Mouse (Mus musculus): ENCODE data around the gene E330034G19Rik. TPM values are rescaled to one million over a fixed set of nuclear protein-coding genes. Genes with fewer than 3 reads are reported as not detected.

E330034G19Rik gene
- total and polyA plus RNA-seq, 3 experiments, result 0.17 TPM; not detected in 2

DNA sequence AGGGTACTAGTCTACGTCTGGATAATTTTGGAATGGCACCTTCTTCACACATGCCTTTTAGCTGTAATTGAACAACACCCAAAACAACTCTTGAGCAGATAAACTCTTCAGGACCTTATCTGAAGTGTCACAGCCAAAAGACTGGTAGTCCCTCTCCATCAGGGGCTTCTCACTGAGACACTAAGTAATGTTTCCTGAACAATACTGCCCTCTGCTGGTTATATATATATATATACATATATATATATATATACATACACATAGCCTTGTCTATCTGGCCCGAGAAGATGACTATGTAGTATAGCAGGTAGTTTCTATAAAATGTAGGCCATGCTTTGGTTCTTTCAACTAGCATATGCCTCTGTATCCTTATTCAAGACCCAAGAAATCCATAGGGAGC, 17.5 kb upstream of the E330034G19Rik start:
- peaks cover 0 to 5% of the 10 kb centered on the region in 2 experiments; a peak in 2 of 4 replicates for H3K4me1 ChIP-seq (ENCODE audit: control insufficient read depth in 1 of 2, insufficient read depth in 2 of 2)
- no peaks in the 10 kb centered on the region for H3K79me2 ChIP-seq (replicated peaks; ENCODE audit: control insufficient read depth, extremely low read depth, insufficient read depth, poor library complexity, severe bottlenecking)
- DNase-seq (ENCODE audit: extremely low read depth), result no peak
- H3K27me3 ChIP-seq (replicated peaks), result peaks cover 4% of the 10 kb centered on the region
- H3K4me2 ChIP-seq (ENCODE audit: insufficient read depth, low read depth, poor library complexity, severe bottlenecking), result no peak overlapping the region
- no peak overlapping the region for H3K27ac ChIP-seq (ENCODE audit: insufficient read depth, low read depth)
- H3K36me3 ChIP-seq (replicated peaks in 1 of 2; ENCODE audit: control insufficient read depth in 1 of 2, insufficient read depth in 1 of 2, low read length in 1 of 2), result no peaks in the 10 kb centered on the region
- no peak overlapping the region for H3K4me3 ChIP-seq (replicated peaks in 1 of 3; ENCODE audit: low read depth in 2 of 3, low read length in 2 of 3, poor library complexity in 1 of 3)
- H3K9ac ChIP-seq (ENCODE audit: insufficient read depth, low read depth), result no peak overlapping the region
- in situ Hi-C loops (cut with MboI; ENCODE audit: low pct_ligation_motif_present, low pct_unique_long_range_greater_than_20kb, low sequenced_read_pairs), result no loop called here
- dilution Hi-C loops (cut with MboI; ENCODE audit: extremely low pct_ligation_motif_present, extremely low pct_unique_long_range_greater_than_20kb, low sequenced_read_pairs), result no loop called here
- H3K9me3 ChIP-seq (replicated peaks; ENCODE audit: low read length), result no peaks in the 10 kb centered on the region
- TF ChIP-seq NELFE (IDR thresholded peaks at IDR 0.05; ENCODE audit: low read depth, low read length), result no peak
- peak in 1 of 2 experiments; percentile 29; a peak in 1 of 4 replicates for TF ChIP-seq CTCF (conservative IDR thresholded peaks at IDR 0.05 in 1 of 2, IDR thresholded peaks at IDR 0.05 in 1 of 2; ENCODE audit: low read depth in 2 of 2, low read length in 2 of 2)
- peak; percentile 29 for TF ChIP-seq RAD21 (IDR thresholded peaks at IDR 0.05; ENCODE audit: low read depth, low read length)

DNA sequence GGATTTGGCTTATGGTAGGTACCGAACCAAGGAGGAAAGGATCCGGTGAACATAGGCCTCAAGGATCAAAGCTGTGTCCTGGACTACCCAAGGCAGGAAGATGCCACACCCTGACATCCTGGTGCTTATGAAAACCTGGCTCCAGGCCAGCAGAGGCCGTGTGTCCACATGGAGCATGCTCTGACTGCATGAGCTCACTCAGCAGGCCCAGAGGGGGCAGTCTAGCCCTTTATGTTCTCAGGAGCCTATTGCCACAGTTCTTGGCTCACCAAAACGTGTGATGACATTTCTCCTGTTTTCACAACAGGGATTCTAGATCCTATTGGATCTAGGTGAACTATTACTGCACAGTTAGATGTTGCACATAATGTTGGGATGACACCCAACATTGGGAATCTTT, 11.7 kb upstream of the E330034G19Rik start:
- Histone ChIP-seq H3K9ac (ENCODE audit: insufficient read depth, low read depth) (no peak overlapping the region), H3K79me2 (replicated peaks; ENCODE audit: control insufficient read depth, extremely low read depth, insufficient read depth, poor library complexity, severe bottlenecking) (no peaks in the 10 kb centered on the region), H3K9me3 (replicated peaks; ENCODE audit: low read length) (no peaks in the 10 kb centered on the region), H3K4me3 (replicated peaks in 1 of 3; ENCODE audit: low read depth in 2 of 3, low read length in 2 of 3, poor library complexity in 1 of 3) (no peak overlapping the region), H3K27ac (ENCODE audit: insufficient read depth, low read depth) (no peak overlapping the region), H3K36me3 (replicated peaks in 1 of 2; ENCODE audit: control insufficient read depth in 1 of 2, insufficient read depth in 1 of 2, low read length in 1 of 2) (no peaks in the 10 kb centered on the region), H3K27me3 (replicated peaks) (peaks cover 28% of the 10 kb centered on the region), H3K4me2 (ENCODE audit: insufficient read depth, low read depth, poor library complexity, severe bottlenecking) (no peak overlapping the region), H3K4me1 (ENCODE audit: control insufficient read depth in 1 of 2, insufficient read depth in 2 of 2) (peaks cover 0 to 5% of the 10 kb centered on the region in 2 experiments; a peak in 2 of 4 replicates)
- TF ChIP-seq KAT2A (IDR thresholded peaks at IDR 0.05; ENCODE audit: insufficient replicate concordance, low read length) (no peak), RCOR1 (conservative IDR thresholded peaks at IDR 0.05; ENCODE audit: low read depth, low read length) (no peak), CTCF (conservative IDR thresholded peaks at IDR 0.05 in 1 of 2, IDR thresholded peaks at IDR 0.05 in 1 of 2; ENCODE audit: low read depth in 2 of 2, low read length in 2 of 2) (0 out of 4 replicates have a peak, but pooled peaks of 1 of the 2 experiments have one; percentile 5)
- DNase-seq (ENCODE audit: extremely low read depth), result no peak
- in situ Hi-C loops (cut with MboI; ENCODE audit: low pct_ligation_motif_present, low pct_unique_long_range_greater_than_20kb, low sequenced_read_pairs) (no loop called here), dilution Hi-C loops (cut with MboI; ENCODE audit: extremely low pct_ligation_motif_present, extremely low pct_unique_long_range_greater_than_20kb, low sequenced_read_pairs) (no loop called here)

GRCm38 (mm10) chr14:24282276-24282675, 10.7 kb upstream of the E330034G19Rik start:
- no peak for DNase-seq (ENCODE audit: extremely low read depth)
- TF ChIP-seq CTCF (conservative IDR thresholded peaks at IDR 0.05 in 1 of 2, IDR thresholded peaks at IDR 0.05 in 1 of 2; ENCODE audit: low read depth in 2 of 2, low read length in 2 of 2), result peak in 1 of 2 experiments; percentile 16; a peak in 1 of 4 replicates
- no peak for TF ChIP-seq JUN (IDR thresholded peaks at IDR 0.05; ENCODE audit: insufficient read depth, low read depth, low read length)
- in situ Hi-C loops (cut with MboI; ENCODE audit: low pct_ligation_motif_present, low pct_unique_long_range_greater_than_20kb, low sequenced_read_pairs) (no loop called here), dilution Hi-C loops (cut with MboI; ENCODE audit: extremely low pct_ligation_motif_present, extremely low pct_unique_long_range_greater_than_20kb, low sequenced_read_pairs) (no loop called here)
- Histone ChIP-seq H3K27me3 (replicated peaks) (peaks cover 37% of the 10 kb centered on the region), H3K27ac (ENCODE audit: insufficient read depth, low read depth) (no peak overlapping the region), H3K4me2 (ENCODE audit: insufficient read depth, low read depth, poor library complexity, severe bottlenecking) (no peak overlapping the region), H3K36me3 (replicated peaks in 1 of 2; ENCODE audit: control insufficient read depth in 1 of 2, insufficient read depth in 1 of 2, low read length in 1 of 2) (no peaks in the 10 kb centered on the region), H3K4me1 (ENCODE audit: control insufficient read depth in 1 of 2, insufficient read depth in 2 of 2) (peaks cover 0 to 5% of the 10 kb centered on the region in 2 experiments; a peak in 2 of 4 replicates), H3K9ac (ENCODE audit: insufficient read depth, low read depth) (no peak overlapping the region), H3K79me2 (replicated peaks; ENCODE audit: control insufficient read depth, extremely low read depth, insufficient read depth, poor library complexity, severe bottlenecking) (no peaks in the 10 kb centered on the region), H3K4me3 (replicated peaks in 1 of 3; ENCODE audit: low read depth in 2 of 3, low read length in 2 of 3, poor library complexity in 1 of 3) (no peak overlapping the region), H3K9me3 (replicated peaks; ENCODE audit: low read length) (no peaks in the 10 kb centered on the region)

Data from CH12.LX (cell line).